Mouse (Mus musculus): ENCODE data around the gene Adi1.

DNA sequence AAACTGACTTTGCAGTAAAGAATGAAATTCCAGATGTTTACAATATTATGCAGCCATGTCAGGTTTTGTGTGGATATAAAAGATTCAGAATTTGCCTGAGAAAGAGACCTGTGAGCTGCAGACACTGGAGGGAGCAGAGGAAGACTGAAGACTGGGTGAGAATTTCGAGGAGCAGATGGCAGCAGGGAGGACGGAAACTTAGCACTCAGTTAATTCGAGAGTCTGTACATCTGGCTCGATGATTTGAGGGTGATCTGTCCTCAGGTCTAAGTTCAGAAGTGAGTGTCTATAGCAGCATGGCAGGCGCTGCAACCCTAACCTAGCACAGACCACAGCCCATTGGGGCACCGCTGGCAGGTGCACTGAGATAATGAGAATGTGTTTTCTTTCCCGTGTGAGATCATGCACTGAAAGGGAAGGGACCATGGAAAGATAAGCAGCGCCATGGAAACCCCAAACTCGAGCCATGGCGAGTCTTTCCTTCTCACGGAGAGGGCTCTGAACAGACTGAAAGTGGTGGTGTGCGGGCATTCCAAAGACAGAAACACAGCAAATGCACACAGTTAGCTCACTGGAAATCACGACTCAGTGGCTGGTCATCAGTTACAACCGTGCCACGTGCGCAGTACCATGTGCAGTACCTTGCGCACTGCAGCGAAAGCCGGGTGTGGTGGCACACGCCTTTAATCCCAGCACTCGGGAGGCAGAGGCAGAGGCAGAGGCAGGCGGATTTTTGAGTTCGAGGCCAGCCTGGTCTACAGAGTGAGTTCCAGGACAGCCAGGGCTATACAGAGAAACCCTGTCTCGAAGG lies 40.0 kb downstream of the Adi1 start:
- TF ChIP-seq POLR2A (IDR thresholded peaks at IDR 0.05; ENCODE audit: borderline replicate concordance, extremely low read depth, low read depth, low read length) (no peak), CTCF (IDR thresholded peaks at IDR 0.05; ENCODE audit: insufficient read depth, low read length) (no peak)

Measured in lung, adult 2 months (tissue).